Mouse (Mus musculus): ENCODE measurements at regions not wholly inside any gene's neighbourhood (a gene's known extent, or its start where the extent isn't known, plus 50 kb on each side); places are given as distances from the start of the nearest gene placed in this dataset.

GRCm38 (mm10) chrX:14273628-14274337 lies 62.8 kb downstream of the H2al1n start:
- intact Hi-C loops (cut with DNase I), result no loop called here
- peak; percentile 54 for DNase-seq

GRCm38 (mm10) chrX:14279312-14279711 lies 68.4 kb downstream of the H2al1n start:
- no peak for DNase-seq
- intact Hi-C loops (cut with DNase I), result no loop called here

GRCm38 (mm10) chrX:14279736-14280135 lies 68.8 kb downstream of the H2al1n start:
- DNase-seq, result no peak
- intact Hi-C loops (cut with DNase I), result no loop called here

GRCm38 (mm10) chrX:14294890-14295289 lies 83.9 kb downstream of the H2al1n start:
- DNase-seq, result no peak
- intact Hi-C loops (cut with DNase I), result no loop called here

- no peak for DNase-seq
- intact Hi-C loops (cut with DNase I), result no loop called here
Observed at GRCm38 (mm10) chrX:14302125-14302524, 91.2 kb downstream of the H2al1n start.

GRCm38 (mm10) chrX:14312746-14313145 lies 101.8 kb downstream of the H2al1n start:
- intact Hi-C loops (cut with DNase I), result no loop called here
- peak; percentile 2 for DNase-seq

GRCm38 (mm10) chrX:14352416-14352815 lies 141.5 kb downstream of the H2al1n start:
- intact Hi-C loops (cut with DNase I), result no loop called here
- no peak for DNase-seq

- intact Hi-C loops (cut with DNase I), result no loop called here
- DNase-seq, result no peak
Observed at GRCm38 (mm10) chrX:14353366-14353765, 142.4 kb downstream of the H2al1n start.

GRCm38 (mm10) chrX:14356466-14357030 lies 145.6 kb downstream of the H2al1n start:
- intact Hi-C loops (cut with DNase I), result no loop called here
- DNase-seq, result peak; percentile 24

All from left cerebral cortex, postnatal 4 days (tissue).